In genomic region chr11:7132736-7133387, GRCm38 (mm10) we compare ENCODE assay signal across 23 mouse cellular contexts. TPM values are rescaled to one million over a fixed set of nuclear protein-coding genes. Genes with fewer than 3 reads are reported as not detected.
"Had no signal": no experiment of that assay in that cellular context is flagged by ENCODE, and none has a peak within 500 bp of the region (broad histone marks: within the 10 kb centered on the region; RNA-seq: fewer than 3 reads in every experiment).

No protein-coding gene starts in this region.

- H3K27me3 ChIP-seq: limb, embryonic 13.5 days; liver, embryonic 15.5 days; midbrain, embryonic 15.5 days; neural tube, embryonic 12.5 days had no signal

- ATAC-seq: midbrain, embryonic 15.5 days had no signal

- H3K27ac ChIP-seq: layer of hippocampus, adult 2 months; limb, embryonic 13.5 days; liver, embryonic 15.5 days; midbrain, embryonic 15.5 days; neural tube, embryonic 12.5 days had no signal

- H3K36me3 ChIP-seq: limb, embryonic 13.5 days; liver, embryonic 15.5 days; neural tube, embryonic 12.5 days had no signal

- H3K4me3 ChIP-seq: layer of hippocampus, adult 2 months; limb, embryonic 13.5 days; liver, embryonic 15.5 days; midbrain, embryonic 15.5 days; neural tube, embryonic 12.5 days had no signal

- H3K4me1 ChIP-seq: limb, embryonic 13.5 days; midbrain, embryonic 15.5 days; neural tube, embryonic 12.5 days had no signal

- H3K9ac ChIP-seq: limb, embryonic 13.5 days; liver, embryonic 15.5 days; lung, embryonic 14.5 days; midbrain, embryonic 15.5 days; neural tube, embryonic 12.5 days had no signal

- H3K4me2 ChIP-seq: limb, embryonic 13.5 days; liver, embryonic 11.5 days; liver, embryonic 15.5 days; lung, embryonic 14.5 days; midbrain, embryonic 11.5 days; midbrain, embryonic 15.5 days; neural tube, embryonic 12.5 days had no signal

- H3K9me3 ChIP-seq: limb, embryonic 13.5 days; liver, embryonic 15.5 days; midbrain, embryonic 15.5 days; neural tube, embryonic 12.5 days had no signal

- DNase-seq: kidney, postnatal 10 days; kidney, postnatal 4 days; left cerebral cortex, postnatal 4 days; lung, embryonic 14.5 days; lung, postnatal 10 days; retina, postnatal 1 day; right cerebral cortex, postnatal 4 days; spleen, adult 18-20 months; thymus, adult 18-20 months; thymus, postnatal 25 days had no signal

RNA-seq across cellular contexts. Expression of gene Gm11985, which starts 55.5 kb away (rescaled TPM):
- total RNA-seq: layer of hippocampus, adult 2 months; layer of hippocampus, postnatal 10 days; left cerebral cortex, postnatal 10 days; left cerebral cortex, postnatal 4 days; megakaryocyte, adult 5-6 weeks; monocyte, adult 5-6 weeks had no signal
- polyA plus RNA-seq: kidney, embryonic 14.5 days; liver, embryonic 11.5 days; liver, embryonic 15.5 days; lung, embryonic 14.5 days; midbrain, embryonic 11.5 days; midbrain, embryonic 15.5 days; neural tube, embryonic 12.5 days; urinary bladder, adult 2 months had no signal
